Mouse (Mus musculus) small intestine, adult 2 months (tissue): ENCODE measurements around the gene Mrps18a.

Experiments
- CTCF ChIP-seq: fragments of 200-500 bp; IDR thresholded peaks from 2 replicates; pipeline ENCODE4 v1.5.1; 2012; ENCODE audit warnings: low read depth, mild to moderate bottlenecking, control low read depth, inconsistent platforms, low read length, moderate library complexity, mixed read lengths; ENCODE audit not compliant: insufficient replicate concordance, insufficient read length; ENCODE audit errors: extremely low read depth
- POLR2A ChIP-seq: fragments of 200-500 bp; IDR thresholded peaks from 2 replicates; pipeline ENCODE4 v1.6.1; 2012; ENCODE audit warnings: low read depth, mild to moderate bottlenecking, control low read depth, inconsistent platforms, low read length, moderate library complexity

GRCm38 (mm10) chr17:46126608-46127007 lies 15.8 kb downstream of the Mrps18a start:
- TF ChIP-seq POLR2A (no peak), CTCF (no peak)
